Mouse (Mus musculus): ENCODE results near the gene Tpbgl. TPM values are rescaled to one million over a fixed set of nuclear protein-coding genes. Genes with fewer than 3 reads are reported as not detected.

Tpbgl gene
- not detected for polyA plus RNA-seq (2012; fragmentation: generic; extraction: Trizol)

DNA sequence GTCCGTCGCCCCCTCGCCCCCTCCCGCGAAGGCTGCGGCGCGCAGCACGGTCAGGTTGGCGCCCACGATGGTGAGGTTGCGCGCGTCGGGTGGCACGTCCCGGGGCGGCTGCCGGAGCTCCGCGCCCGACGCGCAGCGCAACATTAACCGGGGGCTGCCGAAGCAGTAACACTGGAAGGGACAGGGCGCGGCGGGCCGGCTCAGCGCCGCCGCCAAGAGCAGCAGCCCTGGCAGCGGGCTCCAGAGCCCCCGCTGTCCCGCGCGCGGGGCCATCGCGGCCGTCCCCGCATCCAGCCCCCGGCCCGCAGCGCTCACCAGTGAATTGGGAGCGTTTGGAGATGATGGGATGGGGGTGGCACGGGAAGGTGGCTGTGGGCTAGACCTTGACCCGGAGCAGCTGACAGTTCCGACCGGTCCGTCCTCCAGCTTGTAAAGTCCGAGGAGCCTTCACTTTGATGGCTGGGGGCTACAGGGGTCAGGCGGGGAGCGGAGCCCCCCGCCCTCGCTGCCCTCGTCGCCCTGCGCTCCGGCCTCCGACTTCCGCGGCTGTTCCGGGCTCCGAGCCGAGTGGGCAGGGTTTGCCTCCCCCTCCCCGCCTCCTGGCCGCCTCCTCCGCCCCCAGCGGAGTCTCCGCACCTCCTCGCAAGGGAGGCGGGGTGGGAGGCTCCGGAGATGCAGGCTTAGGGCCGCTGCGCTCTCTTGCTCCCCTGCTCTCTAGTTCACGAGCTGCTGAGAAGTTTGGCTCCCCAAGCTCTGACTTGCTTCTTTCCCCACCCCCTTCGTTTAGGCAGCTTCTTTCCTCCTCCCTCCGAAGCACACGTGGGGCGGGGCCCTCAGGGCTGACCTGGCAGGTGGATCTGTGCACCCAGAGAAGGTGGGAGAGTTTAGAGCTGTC lies at the start of gene Tpbgl:
TSS of gene Tpbgl (minus strand) at position 728 of the 895 bp plus-strand sequence.
- no peak for TF ChIP-seq POLR2AphosphoS2 (IDR thresholded peaks at IDR 0.05; ENCODE audit: insufficient read length, low read depth)
- no peak for TF ChIP-seq E2F4 (IDR thresholded peaks at IDR 0.05; ENCODE audit: insufficient read depth)
- TF ChIP-seq TCF12 (IDR thresholded peaks at IDR 0.05; ENCODE audit: insufficient read depth, poor library complexity, severe bottlenecking), result no peak
- no peak for TF ChIP-seq MYOG (IDR thresholded peaks at IDR 0.05; ENCODE audit: control insufficient read depth in 1 of 3, insufficient read depth in 1 of 3, insufficient read length in 2 of 3, low read depth in 2 of 3)
- no peak for TF ChIP-seq MYOD1 (IDR thresholded peaks at IDR 0.05; ENCODE audit: control insufficient read depth in 1 of 3, insufficient read length in 2 of 3, low read depth in 2 of 3)
- TF ChIP-seq SRF (IDR thresholded peaks at IDR 0.05; ENCODE audit: control insufficient read depth, insufficient read length, low read depth), result no peak
- Histone ChIP-seq H3ac (ENCODE audit: control insufficient read depth, insufficient read length) (no peak within 1 kb of the TSS), H3K79me2 (ENCODE audit: control insufficient read depth, insufficient read depth) (no peaks in the 10 kb centered on the region), H3K4me3 (no peak within 1 kb of the TSS), H3K36me3 (ENCODE audit: control insufficient read depth, insufficient read depth) (no peaks in the 10 kb centered on the region), H3K4me2 (ENCODE audit: low read depth) (peak within 1 kb of the TSS; percentile 18), H3K27me3 (ENCODE audit: control insufficient read depth, insufficient read depth, insufficient read length) (peaks cover 48% of the 10 kb centered on the region)

DNA sequence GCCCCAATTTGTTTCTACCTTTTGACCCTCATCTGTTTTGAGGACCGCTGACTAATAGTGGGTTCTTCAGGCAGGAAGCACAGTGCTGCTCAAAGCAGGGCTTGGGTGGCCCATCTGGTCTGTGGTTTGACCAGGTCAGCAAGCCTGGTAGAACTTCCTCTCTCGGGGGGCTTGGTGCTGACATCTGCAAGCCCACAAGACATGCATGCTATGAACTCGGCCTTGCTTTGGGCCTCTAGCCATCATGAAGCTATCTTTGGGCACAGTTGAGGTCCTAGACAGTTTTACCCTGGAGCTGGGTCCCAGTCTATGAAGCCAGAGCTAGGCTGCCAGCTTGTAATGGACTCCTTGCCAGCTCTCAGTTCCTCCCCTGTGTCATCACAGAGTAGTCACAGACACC lies 48.0 kb upstream of the Tpbgl start:
- peaks cover 20% of the 10 kb centered on the region for H3K27me3 ChIP-seq (ENCODE audit: control insufficient read depth, insufficient read depth, insufficient read length)
- H3ac ChIP-seq (ENCODE audit: control insufficient read depth, insufficient read length), result no peak overlapping the region
- H3K36me3 ChIP-seq (ENCODE audit: control insufficient read depth, insufficient read depth), result no peaks in the 10 kb centered on the region
- no peak overlapping the region for H3K4me3 ChIP-seq
- H3K79me2 ChIP-seq (ENCODE audit: control insufficient read depth, insufficient read depth), result no peaks in the 10 kb centered on the region
- H3K4me2 ChIP-seq (ENCODE audit: low read depth), result no peak overlapping the region
- TF ChIP-seq CEBPB (IDR thresholded peaks at IDR 0.05; ENCODE audit: insufficient read depth, poor library complexity, severe bottlenecking) (no peak), TCF3 (IDR thresholded peaks at IDR 0.05; ENCODE audit: insufficient read length, low read depth) (no peak), MYOG (IDR thresholded peaks at IDR 0.05; ENCODE audit: control insufficient read depth in 1 of 3, insufficient read depth in 1 of 3, insufficient read length in 2 of 3, low read depth in 2 of 3) (no peak), TCF12 (IDR thresholded peaks at IDR 0.05; ENCODE audit: insufficient read depth, poor library complexity, severe bottlenecking) (no peak), REST (IDR thresholded peaks at IDR 0.05; ENCODE audit: insufficient read depth, insufficient read length) (no peak), MYOD1 (IDR thresholded peaks at IDR 0.05; ENCODE audit: control insufficient read depth in 1 of 3, insufficient read length in 2 of 3, low read depth in 2 of 3) (no peak), E2F4 (IDR thresholded peaks at IDR 0.05; ENCODE audit: insufficient read depth) (no peak), USF1 (IDR thresholded peaks at IDR 0.05; ENCODE audit: low read depth) (no peak), MAX (IDR thresholded peaks at IDR 0.05; ENCODE audit: low read depth) (no peak), SRF (IDR thresholded peaks at IDR 0.05; ENCODE audit: control insufficient read depth, insufficient read length, low read depth) (no peak), POLR2A (IDR thresholded peaks at IDR 0.05; ENCODE audit: insufficient read length, low read depth) (no peak), POLR2AphosphoS2 (IDR thresholded peaks at IDR 0.05; ENCODE audit: insufficient read length, low read depth) (no peak)

DNA sequence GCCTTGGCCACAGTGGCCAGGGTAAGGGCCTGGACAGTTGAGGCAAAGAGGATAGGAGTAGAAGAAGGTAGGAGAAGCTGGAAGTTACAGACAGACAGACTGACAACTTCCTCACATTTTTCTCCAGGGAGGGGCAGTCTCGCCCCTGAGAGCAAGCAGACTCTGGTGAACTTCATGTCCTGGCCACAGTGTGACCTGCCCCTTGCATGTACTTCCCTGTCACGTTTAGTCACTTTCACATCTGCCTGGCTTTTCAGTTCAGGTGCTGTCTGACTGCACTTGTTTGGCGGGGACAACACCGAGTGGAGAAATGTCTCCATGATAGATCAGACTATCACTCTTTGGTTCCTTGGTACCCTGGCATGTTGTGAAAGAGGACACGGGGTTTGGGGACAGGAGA lies 47.3 kb upstream of the Tpbgl start:
- Histone ChIP-seq H3ac (ENCODE audit: control insufficient read depth, insufficient read length) (no peak overlapping the region), H3K36me3 (ENCODE audit: control insufficient read depth, insufficient read depth) (no peaks in the 10 kb centered on the region), H3K27me3 (ENCODE audit: control insufficient read depth, insufficient read depth, insufficient read length) (peaks cover 26% of the 10 kb centered on the region), H3K4me3 (no peak overlapping the region), H3K4me2 (ENCODE audit: low read depth) (no peak overlapping the region), H3K79me2 (ENCODE audit: control insufficient read depth, insufficient read depth) (no peaks in the 10 kb centered on the region)
- TF ChIP-seq POLR2AphosphoS2 (IDR thresholded peaks at IDR 0.05; ENCODE audit: insufficient read length, low read depth) (no peak), E2F4 (IDR thresholded peaks at IDR 0.05; ENCODE audit: insufficient read depth) (no peak), USF1 (IDR thresholded peaks at IDR 0.05; ENCODE audit: low read depth) (no peak), SRF (IDR thresholded peaks at IDR 0.05; ENCODE audit: control insufficient read depth, insufficient read length, low read depth) (no peak), MYOG (IDR thresholded peaks at IDR 0.05; ENCODE audit: control insufficient read depth in 1 of 3, insufficient read depth in 1 of 3, insufficient read length in 2 of 3, low read depth in 2 of 3) (no peak), REST (IDR thresholded peaks at IDR 0.05; ENCODE audit: insufficient read depth, insufficient read length) (no peak), TCF12 (IDR thresholded peaks at IDR 0.05; ENCODE audit: insufficient read depth, poor library complexity, severe bottlenecking) (no peak), POLR2A (IDR thresholded peaks at IDR 0.05; ENCODE audit: insufficient read length, low read depth) (no peak), CEBPB (IDR thresholded peaks at IDR 0.05; ENCODE audit: insufficient read depth, poor library complexity, severe bottlenecking) (no peak), TCF3 (IDR thresholded peaks at IDR 0.05; ENCODE audit: insufficient read length, low read depth) (no peak), MYOD1 (IDR thresholded peaks at IDR 0.05; ENCODE audit: control insufficient read depth in 1 of 3, insufficient read length in 2 of 3, low read depth in 2 of 3) (no peak), MAX (IDR thresholded peaks at IDR 0.05; ENCODE audit: low read depth) (no peak)

DNA sequence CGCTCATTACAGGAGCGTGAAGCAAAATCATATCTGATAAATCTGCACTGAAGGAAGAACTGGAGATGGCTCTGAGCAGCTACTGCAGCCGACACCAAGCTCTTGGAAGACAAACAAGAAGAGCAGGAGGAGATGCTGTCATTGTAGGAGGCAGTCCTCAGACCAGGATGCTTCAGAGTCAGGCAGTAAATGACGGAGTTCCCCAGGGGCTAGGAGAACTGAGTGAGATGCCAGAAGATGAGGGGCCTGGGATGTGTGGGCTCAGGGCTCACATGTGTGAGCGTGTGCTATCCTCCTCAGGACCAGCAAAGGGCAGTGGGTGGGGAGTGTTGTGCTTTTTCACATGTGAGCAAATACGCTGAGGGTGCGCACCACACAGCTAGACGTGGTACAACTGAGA lies 46.3 kb upstream of the Tpbgl start:
- H3K4me3 ChIP-seq, result no peak overlapping the region
- no peak overlapping the region for H3K4me2 ChIP-seq (ENCODE audit: low read depth)
- peaks cover 36% of the 10 kb centered on the region for H3K27me3 ChIP-seq (ENCODE audit: control insufficient read depth, insufficient read depth, insufficient read length)
- no peaks in the 10 kb centered on the region for H3K36me3 ChIP-seq (ENCODE audit: control insufficient read depth, insufficient read depth)
- H3K79me2 ChIP-seq (ENCODE audit: control insufficient read depth, insufficient read depth), result no peaks in the 10 kb centered on the region
- TF ChIP-seq CEBPB (IDR thresholded peaks at IDR 0.05; ENCODE audit: insufficient read depth, poor library complexity, severe bottlenecking) (no peak), REST (IDR thresholded peaks at IDR 0.05; ENCODE audit: insufficient read depth, insufficient read length) (no peak), E2F4 (IDR thresholded peaks at IDR 0.05; ENCODE audit: insufficient read depth) (no peak), MYOG (IDR thresholded peaks at IDR 0.05; ENCODE audit: control insufficient read depth in 1 of 3, insufficient read depth in 1 of 3, insufficient read length in 2 of 3, low read depth in 2 of 3) (no peak), MYOD1 (IDR thresholded peaks at IDR 0.05; ENCODE audit: control insufficient read depth in 1 of 3, insufficient read length in 2 of 3, low read depth in 2 of 3) (no peak), POLR2A (IDR thresholded peaks at IDR 0.05; ENCODE audit: insufficient read length, low read depth) (no peak), POLR2AphosphoS2 (IDR thresholded peaks at IDR 0.05; ENCODE audit: insufficient read length, low read depth) (no peak), USF1 (IDR thresholded peaks at IDR 0.05; ENCODE audit: low read depth) (no peak), TCF3 (IDR thresholded peaks at IDR 0.05; ENCODE audit: insufficient read length, low read depth) (no peak), SRF (IDR thresholded peaks at IDR 0.05; ENCODE audit: control insufficient read depth, insufficient read length, low read depth) (no peak)
- no peak overlapping the region for H3ac ChIP-seq (ENCODE audit: control insufficient read depth, insufficient read length)
